Mouse (Mus musculus) fibroblast of lung, adult 2 months (primary cell): ENCODE data around the gene Gm20388.
A peak's percentile ranks its signal among the peaks of the same experiment; 100 is the strongest.

Experiments
- DNase-seq: peaks from one replicate; pipeline ENCODE4 v3.0.0-alpha.2; 2011; ENCODE audit warnings: low read depth

Gene Gm20388

GRCm38 (mm10) chr8:120263879-120264278, 353.2 kb downstream of the Gm20388 start:
- no peak for DNase-seq

- no peak for DNase-seq
Observed at GRCm38 (mm10) chr8:120264388-120264943, 353.8 kb downstream of the Gm20388 start.

- peak; percentile 78 for DNase-seq
Observed at GRCm38 (mm10) chr8:120264944-120265453, 354.4 kb downstream of the Gm20388 start.

GRCm38 (mm10) chr8:120265471-120265870, 354.8 kb downstream of the Gm20388 start:
- DNase-seq, result no peak

GRCm38 (mm10) chr8:120268541-120268980, 357.9 kb downstream of the Gm20388 start:
- DNase-seq, result no peak

- DNase-seq, result peak; percentile 90
Observed at GRCm38 (mm10) chr8:120270449-120270848, 359.8 kb downstream of the Gm20388 start.

GRCm38 (mm10) chr8:120273430-120273829, 362.8 kb downstream of the Gm20388 start:
- DNase-seq, result no peak

- peak; percentile 81 for DNase-seq
Observed at GRCm38 (mm10) chr8:120276051-120276890, 365.6 kb downstream of the Gm20388 start.

- no peak for DNase-seq
Observed at GRCm38 (mm10) chr8:120276891-120277426, 366.3 kb downstream of the Gm20388 start.

- no peak for DNase-seq
Observed at GRCm38 (mm10) chr8:120278009-120278408, 367.4 kb downstream of the Gm20388 start.

- no peak for DNase-seq
Observed at GRCm38 (mm10) chr8:120279418-120279817, 368.8 kb downstream of the Gm20388 start.

- no peak for DNase-seq
Observed at GRCm38 (mm10) chr8:120281487-120281886, 370.8 kb downstream of the Gm20388 start.

GRCm38 (mm10) chr8:120282465-120282864, 371.8 kb downstream of the Gm20388 start:
- no peak for DNase-seq

- no peak for DNase-seq
Observed at GRCm38 (mm10) chr8:120284265-120284664, 373.6 kb downstream of the Gm20388 start.

GRCm38 (mm10) chr8:120285033-120285432, 374.4 kb downstream of the Gm20388 start:
- DNase-seq, result no peak

GRCm38 (mm10) chr8:120285878-120286277, 375.2 kb downstream of the Gm20388 start:
- no peak for DNase-seq

GRCm38 (mm10) chr8:120288122-120288908, 377.7 kb downstream of the Gm20388 start:
- DNase-seq, result no peak

GRCm38 (mm10) chr8:120289191-120289590, 378.6 kb downstream of the Gm20388 start:
- DNase-seq, result no peak

GRCm38 (mm10) chr8:120289698-120290181, 379.1 kb downstream of the Gm20388 start:
- no peak for DNase-seq

GRCm38 (mm10) chr8:120290614-120291013, 380.0 kb downstream of the Gm20388 start:
- DNase-seq, result no peak

- no peak for DNase-seq
Observed at GRCm38 (mm10) chr8:120291650-120292049, 381.0 kb downstream of the Gm20388 start.
